Mouse (Mus musculus): ENCODE data around the gene Lrsam1. TPM values are rescaled to one million over a fixed set of nuclear protein-coding genes. Genes with fewer than 3 reads are reported as not detected.
"Not testable (repeated sequence)": the region's sequence is repeated elsewhere in the genome, so short reads cannot be mapped to it uniquely, and the experiment has no call there.

Lrsam1 gene
- polyA plus RNA-seq (2015; fragmentation: Nextera tagmentation; extraction: Ambion mirVana) = 24.5 and 28.3 TPM in 2 replicates

DNA sequence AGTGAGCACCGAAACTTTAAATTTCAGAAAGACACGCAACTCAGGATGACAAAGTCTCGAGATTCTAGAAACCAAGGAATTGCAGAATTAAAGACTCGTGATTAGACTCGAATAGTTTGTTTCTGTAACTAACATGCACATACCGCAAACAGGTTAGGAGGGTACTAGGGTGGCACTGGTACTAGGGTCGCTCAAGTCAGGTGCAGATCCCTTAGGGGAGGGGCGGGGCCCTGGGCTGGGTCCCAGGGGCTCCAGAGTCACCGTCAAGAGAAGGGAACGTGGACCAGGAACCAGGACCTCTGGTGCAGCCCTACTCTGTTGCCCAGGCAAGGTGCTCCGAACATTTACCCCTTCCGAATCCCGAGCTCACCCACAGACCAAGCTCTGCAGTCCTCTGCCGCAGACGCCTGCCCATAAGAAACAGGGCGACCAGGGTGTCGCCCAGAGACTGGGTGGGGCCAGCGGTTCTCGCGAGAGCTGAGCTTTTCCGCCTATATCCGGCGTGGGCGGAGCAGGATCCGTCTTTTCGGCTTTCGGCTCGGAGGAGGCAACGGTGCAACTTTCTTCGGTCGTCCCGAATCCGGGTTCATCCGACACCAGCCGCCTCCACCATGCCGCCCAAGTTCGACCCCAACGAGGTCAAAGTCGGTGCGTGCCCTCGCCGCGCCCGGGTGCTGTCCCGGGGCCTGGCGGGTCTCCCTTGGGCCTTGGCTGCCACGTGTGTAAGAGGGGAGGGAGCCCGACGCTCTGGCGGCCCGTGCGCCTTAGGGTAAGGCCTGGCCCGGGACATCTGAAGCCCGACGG is at the start of gene Lrsam1, which contains the start of gene Rpl12:
Gene Lrsam1 (minus strand): TSS at position 423 of the 804 bp plus-strand sequence.
Gene Rpl12 (plus strand): TSS at position 368 of the 804 bp plus-strand sequence.
- Histone ChIP-seq H3K4me1 (ENCODE audit: control insufficient read depth, insufficient read depth, low read depth, low read length) (peaks cover 19% of the 10 kb centered on the region), H3K9ac (ENCODE audit: low read depth, low read length) (peak within 1 kb of the TSS; percentile 88), H3K36me3 (ENCODE audit: control insufficient read depth, insufficient read depth, low read length) (peaks cover 12% of the 10 kb centered on the region; the same call in 1 of the 2 replicates), H3K9me3 (ENCODE audit: control insufficient read depth, low read length) (no peaks in the 10 kb centered on the region), H3K4me3 (ENCODE audit: low read length) (peak within 1 kb of the TSS; percentile 76), H3K4me2 (ENCODE audit: low read length) (peak within 1 kb of the TSS; percentile 78), H3K27ac (ENCODE audit: low read depth, low read length) (peak within 1 kb of the TSS; percentile 75), H3K27me3 (replicated peaks; ENCODE audit: control insufficient read depth, insufficient read depth, low read length) (no peaks in the 10 kb centered on the region)
- WGBS = 3% methylated on average over 54 of the region's 55 CpGs
- peak; percentile 95 for ATAC-seq

DNA sequence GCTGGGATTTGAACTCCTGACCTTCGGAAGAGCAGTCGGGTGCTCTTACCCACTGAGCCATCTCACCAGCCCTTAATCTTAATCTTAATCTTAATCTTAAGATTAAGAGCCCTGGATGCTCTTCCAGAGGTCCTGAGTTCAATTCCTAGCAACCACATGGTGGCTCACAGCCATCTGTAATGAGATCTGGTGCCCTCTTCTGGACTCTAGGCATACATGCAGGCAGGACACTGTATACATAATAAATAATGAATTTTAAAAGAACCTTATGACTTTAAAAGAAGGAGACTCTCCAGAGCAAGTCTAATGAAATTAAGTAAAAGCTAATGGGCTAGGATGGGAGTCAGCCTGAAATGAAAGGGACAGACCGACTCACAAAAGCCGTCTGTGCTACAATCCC is 47.6 kb upstream of the Lrsam1 start:
- H3K4me2 ChIP-seq (ENCODE audit: low read length); H3K27me3 ChIP-seq (replicated peaks; ENCODE audit: control insufficient read depth, insufficient read depth, low read length); H3K4me1 ChIP-seq (ENCODE audit: control insufficient read depth, insufficient read depth, low read depth, low read length); H3K9me3 ChIP-seq (ENCODE audit: control insufficient read depth, low read length); H3K9ac ChIP-seq (ENCODE audit: low read depth, low read length); ATAC-seq; H3K27ac ChIP-seq (ENCODE audit: low read depth, low read length); H3K4me3 ChIP-seq (ENCODE audit: low read length): not testable (repeated sequence)
- 91% methylated on average over 4 of the region's 4 CpGs for WGBS
- H3K36me3 ChIP-seq (ENCODE audit: control insufficient read depth, insufficient read depth, low read length) = peaks cover 13% of the 10 kb centered on the region

DNA sequence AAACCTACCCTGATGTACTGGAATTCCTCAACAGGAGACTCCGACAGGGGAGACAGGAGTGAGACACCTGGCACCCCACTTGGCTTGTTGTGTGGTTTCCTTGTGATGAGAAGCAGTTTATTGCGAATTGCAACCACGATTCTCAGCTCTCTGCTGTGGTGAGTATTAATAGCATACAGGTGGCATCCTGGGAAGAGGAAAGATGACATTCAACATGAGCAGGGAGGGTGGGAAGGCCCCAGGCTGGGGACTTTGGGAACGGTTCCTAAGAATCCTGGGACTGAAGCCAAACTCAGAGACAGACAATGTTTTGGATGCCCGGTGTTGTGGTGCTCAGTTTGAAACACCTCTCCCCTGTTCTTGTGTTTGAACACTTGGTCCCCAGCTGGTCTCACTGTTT is 43.6 kb upstream of the Lrsam1 start:
- Histone ChIP-seq H3K27me3 (replicated peaks; ENCODE audit: control insufficient read depth, insufficient read depth, low read length) (no peaks in the 10 kb centered on the region; the same call in 1 of the 2 replicates), H3K9ac (ENCODE audit: low read depth, low read length) (no peak overlapping the region), H3K4me3 (ENCODE audit: low read length) (no peak overlapping the region), H3K4me2 (ENCODE audit: low read length) (no peak overlapping the region), H3K27ac (ENCODE audit: low read depth, low read length) (no peak overlapping the region), H3K36me3 (ENCODE audit: control insufficient read depth, insufficient read depth, low read length) (peaks cover 22% of the 10 kb centered on the region), H3K9me3 (ENCODE audit: control insufficient read depth, low read length) (no peaks in the 10 kb centered on the region), H3K4me1 (ENCODE audit: control insufficient read depth, insufficient read depth, low read depth, low read length) (no peaks in the 10 kb centered on the region)
- no peak for ATAC-seq
- 59% methylated on average over 5 of the region's 5 CpGs for WGBS

DNA sequence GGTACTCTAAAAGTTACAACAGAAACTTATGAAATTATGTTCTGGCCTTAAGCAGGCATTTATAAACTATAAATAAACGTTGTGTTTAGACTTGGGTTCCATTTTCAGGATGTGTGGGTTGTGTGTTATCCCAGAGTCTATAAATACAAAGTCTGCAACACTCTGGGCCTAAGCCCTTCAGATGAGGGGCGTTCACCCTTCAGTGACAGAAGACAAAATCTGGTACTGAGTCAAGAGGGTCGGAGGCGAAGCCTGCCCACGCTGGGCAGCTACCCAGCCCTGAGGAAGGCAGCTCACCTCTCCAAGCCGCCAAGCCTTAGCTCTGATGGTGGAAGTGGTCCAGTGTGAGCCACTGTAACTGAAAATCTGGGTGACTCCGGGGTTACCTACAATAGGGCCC is 40.7 kb upstream of the Lrsam1 start:
- H3K9me3 ChIP-seq (ENCODE audit: control insufficient read depth, low read length) = no peaks in the 10 kb centered on the region
- H3K4me2 ChIP-seq (ENCODE audit: low read length) = no peak overlapping the region
- no peak overlapping the region for H3K9ac ChIP-seq (ENCODE audit: low read depth, low read length)
- no peaks in the 10 kb centered on the region; the same call in 1 of the 2 replicates for H3K27me3 ChIP-seq (replicated peaks; ENCODE audit: control insufficient read depth, insufficient read depth, low read length)
- H3K4me1 ChIP-seq (ENCODE audit: control insufficient read depth, insufficient read depth, low read depth, low read length) = no peaks in the 10 kb centered on the region
- H3K36me3 ChIP-seq (ENCODE audit: control insufficient read depth, insufficient read depth, low read length) = peaks cover 22% of the 10 kb centered on the region
- no peak for ATAC-seq
- no peak overlapping the region for H3K27ac ChIP-seq (ENCODE audit: low read depth, low read length)
- H3K4me3 ChIP-seq (ENCODE audit: low read length) = no peak overlapping the region
- WGBS = 85% methylated on average over 7 of the region's 7 CpGs

DNA sequence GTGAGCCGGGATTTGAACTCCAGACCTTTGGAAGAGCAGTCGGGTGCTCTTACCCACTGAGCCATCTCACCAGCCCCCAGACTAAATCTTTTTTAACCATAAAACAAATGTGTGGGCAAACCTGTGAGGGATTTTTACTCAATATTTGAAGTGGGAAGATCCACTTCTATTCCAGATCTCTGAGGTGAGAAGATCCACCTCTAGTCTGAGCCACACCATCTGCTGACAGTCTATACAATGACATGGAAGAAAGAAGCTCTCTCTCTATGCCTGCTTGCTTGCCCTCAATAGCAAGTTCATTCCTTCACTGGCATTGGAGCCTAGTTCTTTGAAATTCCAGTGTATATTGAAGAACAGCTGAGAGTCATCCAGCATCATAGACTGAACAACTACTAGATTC is 38.3 kb upstream of the Lrsam1 start:
- Histone ChIP-seq H3K36me3 (ENCODE audit: control insufficient read depth, insufficient read depth, low read length) (peaks cover 12% of the 10 kb centered on the region), H3K4me2 (ENCODE audit: low read length) (no peak overlapping the region), H3K4me3 (ENCODE audit: low read length) (no peak overlapping the region), H3K9me3 (ENCODE audit: control insufficient read depth, low read length) (no peaks in the 10 kb centered on the region), H3K27me3 (replicated peaks; ENCODE audit: control insufficient read depth, insufficient read depth, low read length) (no peaks in the 10 kb centered on the region; the same call in 1 of the 2 replicates), H3K4me1 (ENCODE audit: control insufficient read depth, insufficient read depth, low read depth, low read length) (no peaks in the 10 kb centered on the region), H3K9ac (ENCODE audit: low read depth, low read length) (no peak overlapping the region), H3K27ac (ENCODE audit: low read depth, low read length) (no peak overlapping the region)
- 89% methylated on average over 2 of the region's 2 CpGs for WGBS
- ATAC-seq = no peak

DNA sequence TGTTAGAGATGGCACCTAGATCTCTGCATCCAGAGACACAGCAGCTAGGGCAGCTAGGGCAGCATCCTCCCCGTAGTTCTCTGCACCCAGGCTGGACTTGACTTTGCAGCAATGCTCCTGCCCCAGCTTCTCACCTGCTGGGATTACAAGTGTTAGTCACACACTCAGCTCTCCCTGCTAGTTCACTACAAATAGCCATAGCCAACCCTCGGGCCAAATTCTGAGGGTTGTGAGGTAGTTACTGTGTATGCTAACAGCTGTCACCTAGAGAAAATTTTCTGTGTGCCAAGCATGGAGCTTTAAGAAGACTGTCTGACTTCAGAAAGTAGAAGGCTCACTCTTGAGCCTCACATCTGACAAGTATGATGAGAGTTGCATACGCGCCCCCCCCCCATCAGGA is 36.4 kb upstream of the Lrsam1 start:
- ATAC-seq = no peak

DNA sequence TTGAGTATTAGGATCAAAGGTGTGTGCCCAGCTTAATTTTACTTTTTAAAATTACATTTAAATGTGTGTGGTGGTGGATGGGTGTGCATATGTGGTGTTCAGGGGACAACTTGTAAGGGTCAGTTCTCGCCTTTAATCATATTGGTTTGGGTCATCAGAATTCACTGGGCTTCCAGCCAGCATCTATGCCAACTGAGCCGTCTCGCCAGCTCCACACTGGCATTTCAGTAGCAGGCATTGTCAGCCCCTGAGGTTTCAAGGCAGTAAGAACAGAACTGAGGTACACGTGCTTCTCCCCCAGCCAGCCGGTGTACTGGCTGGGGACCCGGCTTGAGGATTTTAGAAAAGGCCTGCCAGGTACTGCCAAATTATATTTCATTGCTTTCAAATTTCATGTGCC is 35.7 kb upstream of the Lrsam1 start:
- no peaks in the 10 kb centered on the region for H3K9me3 ChIP-seq (ENCODE audit: control insufficient read depth, low read length)
- WGBS = 56% methylated on average over 6 of the region's 6 CpGs
- no peak for ATAC-seq

More for the DNA sequence above, 36.4 kb upstream of the Lrsam1 start:
- H3K9me3 ChIP-seq (ENCODE audit: control insufficient read depth, low read length) = no peaks in the 10 kb centered on the region
- H3K4me1 ChIP-seq (ENCODE audit: control insufficient read depth, insufficient read depth, low read depth, low read length) = no peaks in the 10 kb centered on the region
- no peaks in the 10 kb centered on the region for H3K27me3 ChIP-seq (replicated peaks; ENCODE audit: control insufficient read depth, insufficient read depth, low read length)
- 81% methylated on average over 4 of the region's 4 CpGs for WGBS
- no peak overlapping the region for H3K4me3 ChIP-seq (ENCODE audit: low read length)
- no peak overlapping the region for H3K27ac ChIP-seq (ENCODE audit: low read depth, low read length)
- H3K36me3 ChIP-seq (ENCODE audit: control insufficient read depth, insufficient read depth, low read length) = peaks cover 5% of the 10 kb centered on the region; the same call in 1 of the 2 replicates
- H3K9ac ChIP-seq (ENCODE audit: low read depth, low read length) = no peak overlapping the region
- H3K4me2 ChIP-seq (ENCODE audit: low read length) = no peak overlapping the region

DNA sequence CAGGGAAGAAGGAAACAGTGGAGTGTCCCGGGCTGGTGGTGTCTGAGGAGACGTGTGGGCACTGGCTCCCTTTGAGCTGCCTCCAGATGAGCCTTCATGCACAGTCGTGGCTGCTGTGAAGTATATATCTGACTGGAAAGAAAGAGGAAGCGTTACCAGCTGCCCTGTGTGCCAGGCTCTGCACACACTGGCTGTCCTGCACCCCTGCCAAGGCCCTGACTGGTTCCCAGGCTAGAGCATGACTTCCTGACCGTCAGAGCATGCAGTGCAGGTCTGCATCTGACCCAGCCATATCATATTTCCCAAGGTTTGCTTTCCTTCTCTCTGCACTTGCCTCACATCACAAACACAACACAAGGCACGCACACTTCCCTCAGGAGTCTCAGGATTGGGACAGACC is 30.7 kb upstream of the Lrsam1 start:
- H3K4me1 ChIP-seq (ENCODE audit: control insufficient read depth, insufficient read depth, low read depth, low read length) = no peaks in the 10 kb centered on the region
- H3K36me3 ChIP-seq (ENCODE audit: control insufficient read depth, insufficient read depth, low read length) = 0 out of 2 replicates have a peak, but pooled peaks cover 7% of the 10 kb centered on the region
- no peak for ATAC-seq
- no peak overlapping the region for H3K4me3 ChIP-seq (ENCODE audit: low read length)
- no peak overlapping the region for H3K27ac ChIP-seq (ENCODE audit: low read depth, low read length)
- H3K9me3 ChIP-seq (ENCODE audit: control insufficient read depth, low read length) = no peaks in the 10 kb centered on the region
- WGBS = 77% methylated on average over 6 of the region's 6 CpGs
- no peak overlapping the region for H3K9ac ChIP-seq (ENCODE audit: low read depth, low read length)
- H3K4me2 ChIP-seq (ENCODE audit: low read length) = no peak overlapping the region
- H3K27me3 ChIP-seq (replicated peaks; ENCODE audit: control insufficient read depth, insufficient read depth, low read length) = no peaks in the 10 kb centered on the region

More for the DNA sequence above, 35.7 kb upstream of the Lrsam1 start:
- H3K36me3 ChIP-seq (ENCODE audit: control insufficient read depth, insufficient read depth, low read length) = 0 out of 2 replicates have a peak, but pooled peaks cover 2% of the 10 kb centered on the region
- no peak overlapping the region for H3K27ac ChIP-seq (ENCODE audit: low read depth, low read length)
- no peaks in the 10 kb centered on the region for H3K4me1 ChIP-seq (ENCODE audit: control insufficient read depth, insufficient read depth, low read depth, low read length)
- no peak overlapping the region for H3K4me3 ChIP-seq (ENCODE audit: low read length)
- H3K9ac ChIP-seq (ENCODE audit: low read depth, low read length) = no peak overlapping the region
- no peak overlapping the region for H3K4me2 ChIP-seq (ENCODE audit: low read length)
- H3K27me3 ChIP-seq (replicated peaks; ENCODE audit: control insufficient read depth, insufficient read depth, low read length) = no peaks in the 10 kb centered on the region

DNA sequence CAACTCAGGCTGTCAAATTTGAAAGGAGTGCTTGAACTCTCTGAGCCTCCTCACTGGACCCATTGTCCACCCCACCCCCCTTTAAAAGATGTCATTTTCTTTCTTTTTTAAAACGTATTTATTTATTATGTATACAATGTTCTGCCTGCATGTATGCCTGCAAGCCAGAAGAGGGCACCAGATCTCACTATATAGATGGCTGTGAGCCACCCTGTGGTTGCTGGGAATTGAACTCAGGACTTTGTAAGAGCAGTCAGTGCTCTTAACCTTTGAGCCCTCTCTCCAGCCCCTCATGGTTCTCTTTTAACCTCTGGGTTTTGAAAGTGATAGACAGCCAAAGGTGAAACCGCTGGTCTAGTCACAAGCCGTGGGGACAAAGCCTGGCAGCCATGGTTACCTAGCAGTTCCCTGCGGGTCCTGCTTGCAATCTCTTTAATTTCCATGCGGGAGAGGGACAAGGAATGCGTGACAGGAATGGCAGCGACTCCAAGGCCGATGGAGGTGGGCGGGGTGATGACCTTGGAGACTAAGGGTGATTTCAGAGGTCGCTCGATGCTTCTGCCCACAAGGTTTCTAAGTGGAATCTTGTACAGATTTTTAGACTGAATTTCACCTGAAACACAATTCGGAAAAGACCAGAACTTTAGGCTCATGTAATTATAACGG is 28.9 kb upstream of the Lrsam1 start:
- Histone ChIP-seq H3K4me3 (ENCODE audit: low read length) (no peak overlapping the region), H3K27me3 (replicated peaks; ENCODE audit: control insufficient read depth, insufficient read depth, low read length) (no peaks in the 10 kb centered on the region), H3K9me3 (ENCODE audit: control insufficient read depth, low read length) (no peaks in the 10 kb centered on the region), H3K9ac (ENCODE audit: low read depth, low read length) (no peak overlapping the region), H3K4me2 (ENCODE audit: low read length) (no peak overlapping the region), H3K27ac (ENCODE audit: low read depth, low read length) (no peak overlapping the region), H3K36me3 (ENCODE audit: control insufficient read depth, insufficient read depth, low read length) (0 out of 2 replicates have a peak, but pooled peaks cover 7% of the 10 kb centered on the region), H3K4me1 (ENCODE audit: control insufficient read depth, insufficient read depth, low read depth, low read length) (no peaks in the 10 kb centered on the region)
- no peak for ATAC-seq
- WGBS = 53% methylated on average over 13 of the region's 13 CpGs

Data from hindbrain, embryonic 16.5 days (tissue).